Mouse (Mus musculus) brain, embryonic 14.5 days (tissue): ENCODE measurements at regions not wholly inside any gene's neighbourhood (a gene's known extent, or its start where the extent isn't known, plus 50 kb on each side); places are given as distances from the start of the nearest gene placed in this dataset.

ENCODE experiments used
- CTCF ChIP-seq: fragments of 200-500 bp; IDR thresholded peaks from 2 replicates; pipeline ENCODE4 v1.5.1; 2012; ENCODE audit warnings: inconsistent platforms, mild to moderate bottlenecking, moderate library complexity, borderline replicate concordance; ENCODE audit not compliant: insufficient read depth, insufficient read length; ENCODE audit errors: extremely low read depth
- POLR2A ChIP-seq: fragments of 200-500 bp; IDR thresholded peaks from 2 replicates; pipeline ENCODE4 v1.6.1; 2012; ENCODE audit warnings: mild to moderate bottlenecking, inconsistent platforms, borderline replicate concordance; ENCODE audit not compliant: poor library complexity, insufficient read depth, insufficient read length, severe bottlenecking; ENCODE audit errors: extremely low read depth

DNA sequence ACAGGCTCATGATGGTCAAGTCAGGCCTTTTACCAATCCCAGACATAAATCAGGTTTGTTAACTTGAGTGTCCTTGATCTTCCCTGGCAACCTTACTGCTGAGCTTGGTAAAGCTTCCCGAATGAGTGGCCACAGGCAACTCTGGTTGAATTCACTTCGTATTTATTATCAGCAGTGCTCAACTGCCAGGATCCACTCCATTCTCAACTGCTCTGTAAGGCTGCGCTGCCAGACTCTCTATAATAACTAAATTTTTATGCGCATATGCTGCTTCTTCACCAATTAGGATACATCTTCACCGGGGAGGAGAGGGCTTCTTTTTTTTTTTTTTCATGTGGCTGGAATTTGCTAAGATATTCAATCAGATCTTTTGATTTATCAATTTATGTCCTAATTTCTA lies 2359.8 kb downstream of the Poteg start:
- TF ChIP-seq CTCF (no peak), POLR2A (no peak)
